18 mouse cellular contexts compared by ENCODE assay signal in the genomic region with DNA sequence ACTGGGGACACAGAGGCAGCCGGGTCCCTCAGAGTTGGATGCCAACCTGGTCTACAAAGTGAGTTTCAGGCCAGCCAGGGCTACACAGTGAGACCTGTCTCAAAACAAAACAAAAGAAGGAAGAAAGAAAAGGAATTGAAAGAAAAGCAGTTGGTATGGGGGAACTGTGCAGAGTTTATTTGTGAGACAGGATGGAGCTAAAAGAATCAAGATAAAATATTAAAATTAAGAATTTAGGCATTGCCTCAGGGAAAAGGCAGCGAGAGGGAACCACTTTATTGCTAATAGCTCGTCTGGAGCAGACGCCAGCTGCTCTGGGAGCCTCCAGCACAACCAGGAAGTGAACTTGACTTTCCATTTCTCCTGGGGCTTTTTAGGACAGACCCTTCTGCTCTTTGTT. TPM values are rescaled to one million over a fixed set of nuclear protein-coding genes. Genes with fewer than 3 reads are reported as not detected.
A peak's percentile ranks its signal among the peaks of the same experiment; 100 is the strongest.
DNase-seq lines count a peak whose midpoint lies in the region; ATAC-seq and TF ChIP-seq lines count a peak whose summit lies in the region.
"Had no signal": no experiment of that assay in that cellular context is flagged by ENCODE, and none has a peak within 500 bp of the region (broad histone marks: within the 10 kb centered on the region; RNA-seq: fewer than 3 reads in every experiment).

No protein-coding gene starts in this region.

- no peaks in the 10 kb centered on the region for H3K9me3 ChIP-seq in hindbrain, embryonic 11.5 days (ENCODE audit: control insufficient read depth, low read length)
- no peaks in the 10 kb centered on the region for H3K9me3 ChIP-seq in hindbrain, embryonic 16.5 days (ENCODE audit: control insufficient read depth, low read length)
- H3K9me3 ChIP-seq in midbrain, embryonic 13.5 days, result no peaks in the 10 kb centered on the region
- no peaks in the 10 kb centered on the region for H3K9me3 ChIP-seq in midbrain, embryonic 15.5 days
- no peaks in the 10 kb centered on the region for H3K9me3 ChIP-seq in intestine, postnatal 0 days (ENCODE audit: control insufficient read depth)
- H3K9me3 ChIP-seq: heart, embryonic 15.5 days; kidney, embryonic 15.5 days had no signal

- H3K27ac ChIP-seq in hindbrain, embryonic 11.5 days (ENCODE audit: low read depth, low read length), result 0 out of 2 replicates have a peak overlapping the region, but pooled peaks have one; percentile 11
- H3K27ac ChIP-seq in hindbrain, embryonic 16.5 days (ENCODE audit: low read depth, low read length), result no peak overlapping the region
- H3K27ac ChIP-seq in midbrain, embryonic 13.5 days, result no peak overlapping the region
- H3K27ac ChIP-seq in midbrain, embryonic 15.5 days, result no peak overlapping the region
- H3K27ac ChIP-seq in intestine, postnatal 0 days (ENCODE audit: low read depth, low read length), result no peak overlapping the region
- H3K27ac ChIP-seq: heart, adult 2 months; heart, embryonic 15.5 days; kidney, embryonic 15.5 days; layer of hippocampus, adult 2 months had no signal

- no peaks in the 10 kb centered on the region for H3K36me3 ChIP-seq in hindbrain, embryonic 11.5 days (ENCODE audit: control insufficient read depth, insufficient read depth, low read length)
- no peaks in the 10 kb centered on the region for H3K36me3 ChIP-seq in hindbrain, embryonic 16.5 days (ENCODE audit: control insufficient read depth, insufficient read depth, low read length)
- H3K36me3 ChIP-seq in midbrain, embryonic 13.5 days, result peaks cover 10% of the 10 kb centered on the region
- 0 out of 2 replicates have a peak, but pooled peaks cover 10% of the 10 kb centered on the region for H3K36me3 ChIP-seq in midbrain, embryonic 15.5 days (replicated peaks)
- peaks cover 10% of the 10 kb centered on the region for H3K36me3 ChIP-seq in intestine, postnatal 0 days (ENCODE audit: control insufficient read depth, insufficient read depth)

- WGBS in hindbrain, embryonic 11.5 days, result 69% methylated on average over 4 of the region's 4 CpGs
- WGBS in hindbrain, embryonic 16.5 days, result 38% methylated on average over 4 of the region's 4 CpGs
- 48% methylated on average over 4 of the region's 4 CpGs for WGBS in midbrain, embryonic 13.5 days
- whole genome bisulfite sequencing in midbrain, embryonic 15.5 days, result 31% methylated on average over 4 of the region's 4 CpGs
- 26% methylated on average over 4 of the region's 4 CpGs for WGBS in intestine, postnatal 0 days

- H3K27me3 ChIP-seq in hindbrain, embryonic 11.5 days (ENCODE audit: control insufficient read depth, insufficient read depth, low read length), result no peaks in the 10 kb centered on the region
- H3K27me3 ChIP-seq in hindbrain, embryonic 16.5 days (replicated peaks; ENCODE audit: control insufficient read depth, insufficient read depth, low read length), result no peaks in the 10 kb centered on the region
- H3K27me3 ChIP-seq in midbrain, embryonic 13.5 days, result no peaks in the 10 kb centered on the region
- no peaks in the 10 kb centered on the region for H3K27me3 ChIP-seq in midbrain, embryonic 15.5 days (replicated peaks)
- H3K27me3 ChIP-seq in intestine, postnatal 0 days (replicated peaks; ENCODE audit: control insufficient read depth, insufficient read depth, low read length), result no peaks in the 10 kb centered on the region
- H3K27me3 ChIP-seq: heart, embryonic 15.5 days; kidney, embryonic 15.5 days; Patski had no signal

- no peak for TF ChIP-seq CTCF in intestine, postnatal 0 days (IDR thresholded peaks at IDR 0.05; ENCODE audit: low read depth)

- no peak overlapping the region for H3K4me2 ChIP-seq in hindbrain, embryonic 11.5 days (replicated peaks; ENCODE audit: low read depth, low read length)
- H3K4me2 ChIP-seq in hindbrain, embryonic 16.5 days (ENCODE audit: low read length), result no peak overlapping the region
- H3K4me2 ChIP-seq in midbrain, embryonic 13.5 days (replicated peaks), result no peak overlapping the region
- no peak overlapping the region for H3K4me2 ChIP-seq in midbrain, embryonic 15.5 days
- H3K4me2 ChIP-seq in intestine, postnatal 0 days (replicated peaks; ENCODE audit: low read depth), result no peak overlapping the region; the same call in 1 of the 2 replicates
- H3K4me2 ChIP-seq: heart, embryonic 15.5 days; kidney, embryonic 15.5 days had no signal

- no peak overlapping the region for H3K9ac ChIP-seq in hindbrain, embryonic 11.5 days (ENCODE audit: low read depth, low read length)
- no peak overlapping the region for H3K9ac ChIP-seq in hindbrain, embryonic 16.5 days (ENCODE audit: low read depth, low read length)
- H3K9ac ChIP-seq in midbrain, embryonic 13.5 days (replicated peaks), result 0 out of 2 replicates have a peak overlapping the region, but pooled peaks have one; percentile 20
- no peak overlapping the region for H3K9ac ChIP-seq in midbrain, embryonic 15.5 days
- peak overlapping the region; percentile 45 for H3K9ac ChIP-seq in intestine, postnatal 0 days (ENCODE audit: low read depth, low read length)
- H3K9ac ChIP-seq: heart, embryonic 15.5 days; kidney, embryonic 15.5 days had no signal

- H3K4me1 ChIP-seq in hindbrain, embryonic 11.5 days (replicated peaks; ENCODE audit: control insufficient read depth, insufficient read depth, low read length), result no peaks in the 10 kb centered on the region
- peaks cover 6% of the 10 kb centered on the region for H3K4me1 ChIP-seq in hindbrain, embryonic 16.5 days (ENCODE audit: control insufficient read depth, insufficient read depth, low read depth, low read length)
- peaks cover 13% of the 10 kb centered on the region for H3K4me1 ChIP-seq in midbrain, embryonic 13.5 days (replicated peaks)
- peaks cover 6% of the 10 kb centered on the region for H3K4me1 ChIP-seq in midbrain, embryonic 15.5 days
- H3K4me1 ChIP-seq in intestine, postnatal 0 days (replicated peaks; ENCODE audit: control insufficient read depth, insufficient read depth, low read length), result no peaks in the 10 kb centered on the region

- H3K4me3 ChIP-seq in hindbrain, embryonic 11.5 days (ENCODE audit: low read depth, low read length), result no peak overlapping the region
- H3K4me3 ChIP-seq in hindbrain, embryonic 16.5 days (ENCODE audit: low read length), result no peak overlapping the region
- H3K4me3 ChIP-seq in midbrain, embryonic 13.5 days (replicated peaks), result no peak overlapping the region
- H3K4me3 ChIP-seq in midbrain, embryonic 15.5 days, result no peak overlapping the region
- no peak overlapping the region for H3K4me3 ChIP-seq in intestine, postnatal 0 days (ENCODE audit: low read depth, low read length)
- H3K4me3 ChIP-seq: heart, adult 2 months; heart, embryonic 15.5 days; kidney, embryonic 15.5 days; layer of hippocampus, adult 2 months had no signal

- no peak for ATAC-seq in hindbrain, embryonic 11.5 days (ENCODE audit: low FRiP score)
- ATAC-seq in hindbrain, embryonic 16.5 days, result no peak
- no peak for ATAC-seq in midbrain, embryonic 13.5 days
- ATAC-seq in midbrain, embryonic 15.5 days (replicated peaks), result no peak
- ATAC-seq in intestine, postnatal 0 days, result no peak
- no peak for ATAC-seq in megakaryocyte, adult 5-6 weeks (ENCODE audit: poor library complexity, severe bottlenecking)
- ATAC-seq: lung, postnatal 0 days; Patski had no signal

- no peak for DNase-seq in hindbrain, embryonic 11.5 days (ENCODE audit: low spot score)
- peak; percentile 6 for DNase-seq in retina, postnatal 1 day
- no peak for DNase-seq in frontal cortex, postnatal 25 days (ENCODE audit: low spot score in 2 of 2)
- DNase-seq: adrenal gland, adult 8-10 months; cerebellum, postnatal 14 days; heart, adult 2 months; spleen, adult 18-20 months; thymus, postnatal 36 days had no signal

RNA-seq across cellular contexts. Expression of gene Mapk1ip1l, which starts 3.9 kb away (rescaled TPM):
- 86.4 and 92.6 TPM in 2 replicates for polyA plus RNA-seq in hindbrain, embryonic 11.5 days (2014; fragmentation: Nextera tagmentation; extraction: Ambion mirVana)
- polyA plus RNA-seq in hindbrain, embryonic 16.5 days (2015; fragmentation: Nextera tagmentation; extraction: Ambion mirVana), result 38.8 and 49.0 TPM in 2 replicates
- polyA plus RNA-seq in midbrain, embryonic 13.5 days (2015; fragmentation: Nextera tagmentation; extraction: Ambion mirVana), result 60.8 and 63.8 TPM in 2 replicates
- polyA plus RNA-seq in midbrain, embryonic 15.5 days (2015; fragmentation: Nextera tagmentation; extraction: Ambion mirVana), result 47.5 and 49.3 TPM in 2 replicates
- 30.8 and 31.2 TPM in 2 replicates for polyA plus RNA-seq in intestine, postnatal 0 days (2015; fragmentation: Nextera tagmentation; extraction: Ambion mirVana)
- total RNA-seq in megakaryocyte, adult 5-6 weeks (2015), result 65.7 and 68.3 TPM in 2 replicates
- 42.3 and 49.4 TPM in 2 replicates for total RNA-seq in megakaryocyte, adult 5-6 weeks (2017)

RNA-seq across cellular contexts. Expression of gene Socs4, which starts 17.4 kb away (rescaled TPM):
- polyA plus RNA-seq in hindbrain, embryonic 11.5 days (2014; fragmentation: Nextera tagmentation; extraction: Ambion mirVana), result 5.3 and 7.2 TPM in 2 replicates
- 1.7 and 2.6 TPM in 2 replicates for polyA plus RNA-seq in hindbrain, embryonic 16.5 days (2015; fragmentation: Nextera tagmentation; extraction: Ambion mirVana)
- 3.7 and 3.9 TPM in 2 replicates for polyA plus RNA-seq in midbrain, embryonic 13.5 days (2015; fragmentation: Nextera tagmentation; extraction: Ambion mirVana)
- 2.0 and 2.4 TPM in 2 replicates for polyA plus RNA-seq in midbrain, embryonic 15.5 days (2015; fragmentation: Nextera tagmentation; extraction: Ambion mirVana)
- polyA plus RNA-seq in intestine, postnatal 0 days (2015; fragmentation: Nextera tagmentation; extraction: Ambion mirVana), result 4.3 and 5.3 TPM in 2 replicates
- 20.3 and 23.5 TPM in 2 replicates for total RNA-seq in megakaryocyte, adult 5-6 weeks (2015)
- 15.7 and 18.1 TPM in 2 replicates for total RNA-seq in megakaryocyte, adult 5-6 weeks (2017)

RNA-seq across cellular contexts. Expression of gene Wdhd1, which starts 17.5 kb away (rescaled TPM):
- polyA plus RNA-seq in hindbrain, embryonic 11.5 days (2014; fragmentation: Nextera tagmentation; extraction: Ambion mirVana), result 36.5 and 38.9 TPM in 2 replicates
- polyA plus RNA-seq in hindbrain, embryonic 16.5 days (2015; fragmentation: Nextera tagmentation; extraction: Ambion mirVana), result 12.8 and 15.3 TPM in 2 replicates
- polyA plus RNA-seq in midbrain, embryonic 13.5 days (2015; fragmentation: Nextera tagmentation; extraction: Ambion mirVana), result 23.5 and 25.3 TPM in 2 replicates
- 17.3 and 18.1 TPM in 2 replicates for polyA plus RNA-seq in midbrain, embryonic 15.5 days (2015; fragmentation: Nextera tagmentation; extraction: Ambion mirVana)
- polyA plus RNA-seq in intestine, postnatal 0 days (2015; fragmentation: Nextera tagmentation; extraction: Ambion mirVana), result 4.5 and 4.6 TPM in 2 replicates
- total RNA-seq in megakaryocyte, adult 5-6 weeks (2015), result 28.1 and 30.4 TPM in 2 replicates
- 66.9 and 71.0 TPM in 2 replicates for total RNA-seq in megakaryocyte, adult 5-6 weeks (2017)

Comparison
In these comparisons a context has a peak if more than half of its experiments do, and no peak if none do; other contexts are left out.
1. H3K9ac ChIP-seq: peak in midbrain, embryonic 13.5 days (single experiment) and intestine, postnatal 0 days (single experiment); none in hindbrain, embryonic 11.5 days (single experiment), hindbrain, embryonic 16.5 days (single experiment) and midbrain, embryonic 15.5 days (single experiment).